Mouse (Mus musculus): ENCODE measurements around the gene Pkhd1. TPM values are rescaled to one million over a fixed set of nuclear protein-coding genes. Genes with fewer than 3 reads are reported as not detected.

The Pkhd1 gene
- polyA plus RNA-seq (2017; shearing (Covaris generic)) = 0.15 TPM

DNA sequence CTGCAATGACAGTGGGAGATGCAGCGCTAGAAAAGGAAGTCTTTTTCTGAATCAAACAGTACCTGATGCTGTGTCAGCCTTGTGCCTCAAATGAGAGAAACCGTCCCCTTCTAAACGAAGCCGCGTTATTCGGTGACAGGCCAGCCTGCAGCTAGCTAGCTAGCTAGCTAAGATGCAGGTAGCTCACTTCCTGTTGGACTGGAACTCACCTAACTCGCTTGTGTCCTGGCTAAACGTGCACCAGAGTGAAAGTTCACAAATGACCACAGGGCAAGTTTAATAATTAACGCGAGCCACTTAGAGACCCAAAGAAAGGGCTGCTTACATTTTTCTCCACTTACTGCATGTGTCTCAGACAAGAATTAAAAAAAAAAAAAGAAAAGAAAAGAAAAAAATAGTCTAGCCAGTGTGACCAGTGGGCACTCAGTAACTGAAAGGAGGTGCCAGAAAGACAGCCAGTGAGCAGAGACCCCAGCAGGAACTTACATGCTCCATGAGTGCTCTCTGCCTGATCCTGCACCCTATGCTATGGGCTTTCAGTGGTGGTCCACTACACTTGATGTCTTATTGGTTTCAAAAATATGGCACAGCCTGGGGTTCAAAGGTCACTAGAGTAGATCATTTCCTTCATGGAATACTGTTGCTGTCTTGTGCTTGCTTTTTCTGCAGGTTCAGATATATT, at the start of gene Pkhd1:
Pkhd1 (minus strand) TSS at position 216 of the 682 bp plus-strand sequence.

Other genes with a start within 250 kb of the Pkhd1 start
- not detected for gene Il17a, start 112.8 kb upstream of the Pkhd1 start, polyA plus RNA-seq (2017; shearing (Covaris generic))
- 0.69 TPM for gene Il17f, start 172.6 kb upstream of the Pkhd1 start, polyA plus RNA-seq (2017; shearing (Covaris generic))
- gene Mcm3, start 202.2 kb upstream of the Pkhd1 start, polyA plus RNA-seq (2017; shearing (Covaris generic)) = 42.6 TPM

Measured in effector memory CD4-positive, alpha-beta T cell, adult 7 months (primary cell).